Mouse (Mus musculus): Measurements from ENCODE around the gene Mrps35.

The Mrps35 gene

GRCm38 (mm10) chr6:147030096-147030885 lies 12.3 kb upstream of the Mrps35 start:
- DNase-seq = no peak

- no peak for DNase-seq
Observed at GRCm38 (mm10) chr6:147032303-147032925, 10.2 kb upstream of the Mrps35 start, which contains the start of gene Rep15. Gene Rep15 (plus strand): TSS chr6:147032584.

- DNase-seq = no peak
Observed at GRCm38 (mm10) chr6:147043633-147044032, 1.1 kb downstream of the Mrps35 start.

DNA sequence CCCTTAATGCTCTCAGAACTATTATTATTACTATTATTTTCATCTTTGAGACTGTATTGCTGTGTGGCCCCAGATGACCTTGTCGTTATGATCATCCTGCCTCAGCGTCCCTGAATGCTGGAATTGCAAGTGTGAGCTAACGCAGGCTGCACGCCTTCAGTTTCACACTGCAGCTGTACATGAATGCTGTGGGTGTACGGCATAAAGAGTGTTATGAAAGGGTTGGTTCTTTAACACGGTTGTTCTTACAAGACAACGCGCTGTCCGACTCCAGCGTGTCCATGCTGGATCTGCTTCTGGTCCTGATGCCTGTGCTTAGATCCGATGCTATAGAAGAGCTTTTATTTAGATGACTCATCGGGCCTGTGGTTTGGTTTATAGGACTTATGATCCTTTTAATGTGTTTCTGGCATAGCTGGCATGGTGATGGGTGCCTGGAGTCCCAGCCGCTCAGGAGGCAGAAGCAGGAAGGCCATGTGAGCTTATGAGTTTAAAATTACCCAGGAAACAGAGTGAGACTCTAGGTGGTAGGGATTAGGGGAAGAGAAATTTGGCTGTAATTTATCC lies 6.8 kb downstream of the Mrps35 start:
- no peak for DNase-seq

GRCm38 (mm10) chr6:147051666-147052065 lies 9.1 kb downstream of the Mrps35 start:
- no peak for DNase-seq

- no peak for DNase-seq
Observed at GRCm38 (mm10) chr6:147052440-147052839, 9.9 kb downstream of the Mrps35 start.

- DNase-seq = no peak
Observed at GRCm38 (mm10) chr6:147053785-147054646, 11.5 kb downstream of the Mrps35 start.

DNA sequence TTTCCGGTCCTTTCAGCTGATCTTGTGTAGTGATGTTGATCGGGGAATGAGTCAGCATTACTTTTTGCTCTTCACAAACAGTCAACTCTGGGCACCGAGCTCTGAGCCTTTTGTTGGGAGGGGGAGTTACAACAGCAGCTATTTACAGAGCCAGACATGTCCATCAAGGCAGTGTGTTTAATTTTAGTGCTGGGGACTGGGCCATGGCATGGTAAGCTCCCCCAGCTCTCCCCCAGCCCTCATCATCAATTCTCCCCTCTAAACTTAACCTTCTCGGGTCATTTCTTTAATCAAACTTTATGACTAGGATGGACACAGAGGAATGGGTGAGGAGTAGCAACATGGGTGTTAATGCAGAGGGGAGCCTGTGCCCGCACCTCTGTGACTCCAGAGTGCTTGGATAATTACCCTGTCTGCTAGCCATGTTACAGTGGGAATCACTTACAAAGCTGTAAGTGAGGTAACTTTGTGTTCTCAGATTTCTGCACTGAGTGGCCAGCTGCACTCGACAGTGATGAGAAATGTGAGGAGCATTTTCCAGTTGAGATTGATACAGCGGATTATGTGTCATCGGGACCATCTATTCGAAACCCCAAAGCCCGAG lies 12.9 kb downstream of the Mrps35 start:
- DNase-seq = no peak

GRCm38 (mm10) chr6:147059326-147059725 lies 16.8 kb downstream of the Mrps35 start:
- DNase-seq = no peak

DNA sequence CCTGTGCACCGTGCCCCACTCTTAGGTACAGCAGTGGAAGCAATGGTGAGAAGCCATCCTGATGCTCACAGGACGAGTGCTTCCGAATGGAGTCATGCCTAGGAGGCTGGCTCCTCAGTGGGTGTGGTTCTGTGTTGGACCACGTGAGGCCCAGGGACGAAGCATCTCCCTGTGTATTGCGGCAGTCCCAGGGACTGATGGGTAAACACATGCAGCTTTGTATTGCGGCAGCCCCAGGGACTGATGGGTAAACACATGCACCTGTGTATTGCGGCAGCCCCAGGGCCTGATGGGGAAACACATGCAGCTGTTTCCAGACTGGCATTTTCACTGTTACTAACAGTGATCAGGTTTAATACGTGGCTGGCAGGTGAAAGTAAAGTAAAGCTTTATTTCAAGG lies 19.1 kb downstream of the Mrps35 start:
- no peak for DNase-seq

DNA sequence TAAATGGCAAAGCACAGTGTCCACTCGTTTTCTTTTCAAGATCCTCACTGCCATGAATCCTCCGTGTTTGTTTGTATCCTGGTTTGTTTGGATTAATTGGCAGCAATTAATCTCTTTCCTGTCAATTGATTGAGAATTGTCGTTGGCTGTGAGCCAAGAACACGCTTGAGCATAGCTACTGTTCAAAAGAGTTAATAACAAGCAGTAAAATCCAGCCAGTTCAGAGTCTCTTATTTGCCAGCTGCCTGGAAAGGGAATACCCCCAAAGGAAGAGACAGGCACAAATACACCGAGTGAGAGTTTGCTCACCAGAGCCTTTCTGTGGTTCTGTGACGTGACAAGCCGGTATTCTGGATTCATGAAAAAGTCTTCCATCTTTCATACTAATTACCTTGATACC lies 19.5 kb downstream of the Mrps35 start:
- no peak for DNase-seq

DNA sequence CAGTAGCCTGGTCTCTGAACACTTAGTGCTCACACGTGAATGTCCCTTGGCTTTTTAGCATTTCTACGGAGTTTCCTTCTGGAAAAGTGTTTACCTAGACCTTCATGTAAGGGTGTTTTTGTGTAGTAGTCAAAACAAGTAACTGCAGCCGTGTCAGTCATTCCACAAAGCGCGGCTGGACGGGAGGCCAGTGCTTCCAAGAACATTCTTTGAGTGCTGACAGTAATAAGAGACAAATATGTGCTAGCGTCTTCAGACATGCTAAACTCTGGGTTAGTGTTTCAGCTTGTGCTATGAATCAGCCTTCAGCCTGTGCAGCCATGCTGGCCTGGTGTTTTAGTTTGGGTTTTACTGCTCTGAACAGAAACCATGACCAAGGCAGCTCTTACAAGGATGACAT lies 20.1 kb downstream of the Mrps35 start:
- no peak for DNase-seq

DNA sequence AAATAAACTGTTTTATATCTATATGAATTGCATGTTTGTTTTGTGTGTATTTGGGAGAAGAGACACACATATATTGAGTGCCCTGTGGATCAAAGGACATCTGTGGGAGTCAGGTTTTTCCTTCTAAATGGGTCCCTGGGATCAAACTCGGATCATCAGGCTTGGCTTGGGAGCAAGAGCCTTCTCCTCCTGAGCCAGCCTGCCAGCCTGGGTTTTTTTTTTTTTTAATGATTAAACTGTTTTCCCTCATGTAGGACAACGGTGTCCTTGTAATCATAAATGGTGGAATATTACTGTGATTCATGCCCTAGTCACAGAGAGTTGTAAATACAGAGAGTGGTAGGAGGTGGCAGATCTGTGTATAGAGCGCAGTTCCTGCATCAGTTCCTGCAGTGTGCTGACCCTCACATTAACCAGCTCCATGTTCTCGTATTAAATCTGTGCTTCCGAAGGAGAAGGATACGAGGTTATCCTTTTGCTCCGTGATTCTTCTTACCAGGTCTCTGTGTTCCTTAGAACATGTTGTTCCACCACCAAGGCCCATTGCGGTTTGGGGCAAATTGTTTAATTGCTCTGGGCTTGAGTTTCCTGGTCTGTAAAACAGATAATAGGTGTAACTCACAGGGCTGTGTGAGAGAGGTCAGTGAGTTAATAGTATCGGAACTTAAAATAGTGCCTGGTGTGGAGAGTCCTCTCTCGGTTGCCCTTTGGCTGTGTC lies 21.8 kb downstream of the Mrps35 start:
- no peak for DNase-seq

GRCm38 (mm10) chr6:147064944-147065261 lies 22.3 kb downstream of the Mrps35 start:
- DNase-seq = no peak

DNA sequence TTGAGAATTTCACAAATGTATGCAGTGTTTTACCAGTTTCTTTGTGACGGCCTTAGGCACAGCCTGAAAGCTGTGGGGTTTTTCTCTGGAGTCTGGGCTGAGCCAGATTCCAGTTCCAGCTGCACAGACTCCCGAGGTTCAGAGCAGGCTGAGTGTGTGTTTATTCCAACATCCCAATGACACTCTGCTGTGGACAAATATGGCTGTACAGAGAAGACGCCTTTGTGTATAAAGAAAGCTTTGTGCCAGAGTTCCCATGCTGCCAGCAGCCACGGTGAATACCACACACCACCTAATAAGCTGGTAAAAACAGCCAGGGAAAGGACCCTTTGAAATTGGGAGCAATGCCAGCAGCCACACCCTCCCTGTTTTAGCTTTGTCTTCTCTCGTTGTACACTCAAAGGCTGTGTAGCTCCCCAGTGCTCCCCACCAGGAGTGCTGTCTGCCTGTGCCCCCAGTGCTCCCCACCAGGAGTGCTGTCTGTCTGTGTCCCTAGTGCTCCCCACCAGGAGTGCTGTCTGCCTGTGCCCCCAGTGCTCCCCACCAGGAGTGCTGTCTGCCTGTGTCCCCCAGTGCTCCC lies 33.3 kb downstream of the Mrps35 start:
- DNase-seq = no peak

DNA sequence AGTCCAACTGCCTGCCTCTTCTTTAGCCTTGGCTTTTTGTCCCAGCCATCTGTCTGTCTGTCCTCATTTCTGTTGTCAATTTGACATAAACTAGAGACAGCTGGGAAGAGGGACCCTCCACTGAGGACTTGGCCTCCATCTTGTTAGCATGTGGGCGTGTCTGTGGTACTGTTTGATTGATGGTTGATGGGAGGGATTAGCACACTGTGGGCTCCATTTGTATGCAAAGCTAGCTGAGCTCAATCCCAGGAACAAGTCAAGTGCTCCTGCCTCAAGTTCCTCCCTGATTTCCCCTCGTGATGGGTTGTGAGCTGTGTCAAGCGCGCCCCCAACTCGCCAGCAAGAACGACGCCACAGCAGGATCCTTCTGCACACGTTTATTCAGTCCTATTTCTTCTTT lies 34.3 kb downstream of the Mrps35 start:
- DNase-seq = no peak

- DNase-seq = no peak
Observed at GRCm38 (mm10) chr6:147079919-147080318, 37.4 kb downstream of the Mrps35 start.

- no peak for DNase-seq
Observed at GRCm38 (mm10) chr6:147085398-147086040, 43.0 kb downstream of the Mrps35 start.

GRCm38 (mm10) chr6:147086594-147087225 lies 44.1 kb downstream of the Mrps35 start, which contains the start of gene Mansc4:
Gene Mansc4 (minus strand): TSS chr6:147087032.
- peak; percentile 12 to 28 for DNase-seq

GRCm38 (mm10) chr6:147087736-147088135 lies 45.2 kb downstream of the Mrps35 start:
- DNase-seq = no peak

DNA sequence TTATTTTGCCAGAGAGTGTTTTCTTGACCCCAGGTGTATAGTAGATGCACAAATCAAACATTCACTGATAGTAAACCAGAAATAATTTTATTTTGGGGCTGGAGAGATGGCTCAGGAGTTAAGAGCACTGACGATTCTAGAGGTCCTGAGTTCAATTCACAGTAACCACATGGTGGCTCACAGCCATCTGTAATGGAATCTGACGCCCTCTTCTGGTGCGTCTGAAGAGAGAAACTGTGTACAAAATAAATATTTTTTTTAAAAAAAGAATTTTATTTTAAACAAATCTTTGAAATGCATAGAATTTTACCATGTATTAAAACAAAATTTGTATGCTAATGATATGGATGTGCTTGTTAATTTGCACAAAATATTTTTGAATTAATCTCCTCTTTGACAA lies 46.0 kb downstream of the Mrps35 start:
- no peak for DNase-seq
